Mouse (Mus musculus): ENCODE measurements around the gene Gabrg3.
A peak's percentile ranks its signal among the peaks of the same experiment; 100 is the strongest.

The Gabrg3 gene

DNA sequence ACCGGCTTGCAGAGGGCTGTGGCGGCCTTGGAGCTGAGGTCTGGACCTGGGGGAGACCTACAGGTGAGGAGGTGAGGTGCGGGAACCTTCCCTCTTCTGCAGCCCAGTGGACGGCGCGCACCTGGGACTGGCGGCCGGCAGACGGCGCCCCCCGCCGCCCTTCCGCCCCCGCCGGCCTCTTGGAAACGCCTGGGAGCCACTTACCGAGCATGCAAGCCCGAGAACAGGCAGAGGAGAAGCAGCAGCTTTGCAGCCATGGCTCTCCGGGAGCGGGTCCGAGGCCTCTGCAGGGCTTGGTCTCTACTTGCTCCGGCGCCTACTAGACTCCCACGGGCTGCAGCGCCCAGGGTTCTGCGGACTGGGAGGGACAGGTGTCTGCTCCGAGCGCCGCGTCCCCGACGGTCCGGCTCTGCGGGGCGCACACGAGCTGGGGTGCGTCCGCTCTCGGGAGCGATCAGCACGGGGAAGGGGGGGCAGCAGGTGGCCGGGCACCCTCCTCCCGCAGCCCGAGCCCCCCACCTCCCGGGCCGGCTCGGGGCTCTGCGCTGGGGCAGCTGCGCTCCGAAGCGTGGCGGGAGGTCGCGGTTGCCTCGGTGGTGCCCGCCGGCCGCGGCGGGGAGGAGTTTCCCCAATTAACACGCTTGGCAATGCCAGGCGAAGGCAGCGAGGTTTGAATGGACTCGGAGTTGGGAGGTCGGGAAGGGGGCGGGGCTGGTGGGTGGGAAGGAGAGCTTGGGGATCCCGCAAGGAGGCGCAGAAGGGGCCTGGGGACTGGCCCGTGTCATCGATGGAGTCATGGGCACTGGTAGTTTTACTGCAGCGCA is at the start of gene Gabrg3:
Gabrg3 (minus strand) TSS at position 672 of the 824 bp plus-strand sequence.
- DNase-seq (ENCODE audit: low spot score), result peak; percentile 76

DNA sequence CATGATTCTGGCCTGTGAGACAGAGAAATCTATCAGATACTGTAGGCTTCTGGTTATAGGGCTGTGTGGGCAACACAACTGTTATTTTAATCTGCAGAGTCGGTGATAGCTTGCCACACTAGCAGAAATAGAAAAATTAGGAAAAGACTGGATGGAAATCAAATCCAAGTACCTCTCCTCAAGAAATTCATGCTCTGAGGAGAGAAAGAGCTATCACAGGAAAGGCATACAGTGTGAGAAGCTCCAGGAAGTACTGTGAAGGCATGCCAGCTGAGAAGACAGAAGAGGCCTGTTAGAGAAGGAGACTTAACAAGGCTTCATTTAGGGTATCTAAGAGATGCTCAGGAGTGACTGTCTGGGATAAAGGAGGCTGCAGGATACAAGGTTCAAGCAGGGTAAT is 35.7 kb upstream of the Gabrg3 start:
- no peak for DNase-seq (ENCODE audit: low spot score)

DNA sequence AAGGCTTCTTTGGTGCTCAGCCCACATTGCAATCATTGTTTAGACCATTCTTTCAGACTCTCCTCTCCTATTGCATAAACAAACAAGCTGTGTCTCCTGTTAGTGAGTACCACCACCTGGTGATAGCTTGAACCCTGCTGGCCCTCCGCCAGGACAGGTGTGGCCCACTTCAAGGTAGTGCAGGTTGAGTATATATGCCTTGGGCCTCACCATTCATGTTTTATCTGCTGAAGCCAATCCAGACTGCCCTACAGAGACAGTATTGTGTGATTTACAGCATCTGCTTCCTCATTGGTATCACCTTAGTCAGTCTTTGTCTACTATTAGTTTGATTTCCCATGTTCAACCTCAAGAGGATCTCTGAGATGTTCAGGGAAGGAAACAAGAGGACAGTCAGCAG is 34.1 kb upstream of the Gabrg3 start:
- DNase-seq (ENCODE audit: low spot score), result no peak

DNA sequence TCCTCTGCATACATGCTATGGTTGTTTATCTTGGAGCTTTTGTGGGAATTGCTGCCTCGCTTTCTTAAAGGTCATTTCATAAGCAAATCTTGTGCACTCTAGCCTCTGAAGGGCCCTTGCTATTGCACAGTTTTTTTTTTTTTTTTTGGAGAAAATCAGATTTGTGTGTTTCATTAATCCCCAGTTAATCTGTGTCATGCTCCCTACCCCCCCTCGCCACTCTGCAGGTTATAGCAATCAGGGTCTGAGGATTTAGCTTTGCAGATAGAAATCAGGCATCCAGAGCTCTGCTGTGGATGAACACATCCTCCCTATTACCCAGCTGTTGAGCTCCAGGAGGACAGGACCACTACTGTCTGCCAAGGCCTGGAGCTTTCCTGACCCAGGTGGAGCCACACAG is 32.4 kb upstream of the Gabrg3 start, which contains the start of gene Gabrb3:
Gabrb3 (plus strand) TSS at position 301 of the 400 bp plus-strand sequence.
- no peak for DNase-seq (ENCODE audit: low spot score)

DNA sequence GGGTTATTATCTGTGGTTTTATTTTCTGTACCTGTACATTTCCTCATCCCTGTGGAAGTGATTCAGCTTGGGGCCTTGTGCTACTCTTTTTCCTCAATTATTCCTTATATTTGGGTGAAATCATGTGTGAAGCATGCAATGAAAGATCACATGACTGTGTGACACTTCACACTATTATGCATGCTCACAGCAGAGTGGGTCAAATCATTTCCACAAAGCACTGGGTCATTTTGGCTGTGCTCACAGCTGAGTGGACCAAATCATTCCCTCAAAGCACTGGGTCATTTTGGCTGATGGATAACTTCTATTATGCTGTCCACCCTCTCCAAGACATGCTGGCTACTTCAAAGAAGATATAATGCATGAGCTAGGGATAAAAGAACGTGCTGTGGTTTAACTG is 25.9 kb upstream of the Gabrg3 start:
- no peak for DNase-seq (ENCODE audit: low spot score)

DNA sequence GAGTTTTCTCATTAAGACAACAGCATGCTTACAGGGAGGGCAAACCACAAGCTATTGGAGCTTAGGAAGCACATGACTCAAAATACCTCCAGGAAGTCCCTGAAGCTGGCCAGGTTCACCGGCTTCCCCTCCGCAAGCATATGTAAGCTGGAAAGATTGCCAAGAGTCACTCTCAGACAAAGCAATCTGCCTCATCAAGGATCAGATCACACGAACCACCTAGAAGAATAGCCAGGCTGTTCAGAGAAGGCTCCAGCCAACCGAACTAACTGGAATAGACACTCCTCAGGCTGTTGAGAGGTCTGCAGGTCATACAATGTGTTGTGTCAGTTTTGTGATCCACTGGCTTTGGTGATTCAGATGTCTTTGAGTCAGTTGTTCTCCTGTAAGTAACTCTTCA is 24.2 kb upstream of the Gabrg3 start:
- no peak for DNase-seq (ENCODE audit: low spot score)

DNA sequence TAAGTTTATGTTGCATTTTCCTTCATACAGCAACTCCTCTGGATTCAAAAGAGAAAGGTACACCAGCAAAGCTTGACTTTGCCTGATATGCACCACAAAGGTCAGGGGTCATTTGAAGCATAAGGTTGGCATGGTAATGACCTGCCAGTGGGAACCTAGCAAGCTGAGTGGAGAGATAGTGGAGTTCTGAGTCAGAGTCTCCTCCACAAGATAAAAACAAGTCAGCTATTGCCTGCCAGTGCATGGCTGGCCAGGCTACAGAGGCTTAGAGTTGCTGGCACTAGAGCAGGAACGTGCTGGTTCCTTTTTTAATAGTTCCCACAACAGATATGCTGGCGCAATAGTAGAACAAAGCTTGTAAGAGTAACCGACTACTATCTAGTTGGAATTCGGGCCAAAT is 6.6 kb upstream of the Gabrg3 start:
- DNase-seq (ENCODE audit: low spot score), result no peak

DNA sequence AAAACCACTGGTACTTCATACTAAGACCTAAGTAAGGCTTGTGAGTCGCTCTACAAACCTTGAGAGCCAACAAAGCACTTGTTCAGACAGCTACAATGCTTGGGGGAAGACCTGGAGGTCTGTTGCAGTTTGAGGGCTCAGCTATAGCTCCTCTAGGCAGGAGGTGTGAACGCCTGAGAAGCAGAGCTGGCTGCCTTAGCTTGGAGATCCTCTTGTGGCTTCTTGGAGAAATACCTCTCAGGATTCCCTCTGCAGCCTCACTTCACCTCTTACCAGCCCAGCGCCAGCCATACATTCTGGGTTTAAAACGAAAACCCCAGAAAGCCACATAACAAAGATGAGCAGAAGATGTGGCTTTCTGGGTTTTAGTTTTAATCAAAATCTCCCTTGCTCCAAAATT is 3.1 kb upstream of the Gabrg3 start:
- peak; percentile 27 for DNase-seq (ENCODE audit: low spot score)

DNA sequence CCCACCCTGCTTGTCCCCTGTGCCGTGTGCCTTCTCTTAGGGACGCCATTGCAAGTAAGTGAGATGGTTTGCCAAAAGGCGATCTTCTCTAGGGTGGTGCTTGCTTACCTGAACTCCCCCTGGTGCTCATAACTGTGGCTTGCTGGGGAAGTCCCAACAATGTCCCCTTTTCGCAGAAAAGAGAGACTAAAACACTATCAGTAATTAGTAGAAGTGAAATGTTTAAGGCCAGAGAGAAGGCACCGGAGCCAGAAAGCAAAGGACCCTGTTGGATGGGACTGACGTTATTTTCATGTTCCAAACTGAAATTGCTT is 310 bp upstream of the Gabrg3 start:
- DNase-seq (ENCODE audit: low spot score), result no peak

DNA sequence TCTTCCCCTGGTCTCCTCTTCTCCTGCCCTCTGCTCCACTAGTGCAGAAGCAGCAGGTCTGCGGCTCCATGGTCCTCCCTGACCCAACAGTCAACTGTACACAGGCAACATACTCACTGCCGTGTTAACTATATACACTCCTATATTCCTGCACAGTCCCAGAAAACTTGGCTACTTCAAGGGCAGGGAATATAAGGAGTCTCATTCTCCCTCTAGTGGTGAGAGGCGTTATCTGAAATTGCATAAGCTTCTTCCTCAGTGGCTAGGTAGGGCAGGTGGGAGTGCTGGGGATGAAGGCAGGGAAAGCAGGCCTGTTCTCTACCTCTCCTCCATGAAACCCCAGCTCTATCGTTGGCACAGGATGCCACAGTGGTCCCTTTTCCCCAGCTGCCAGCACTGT is 2.9 kb downstream of the Gabrg3 start:
- peak; percentile 84 for DNase-seq (ENCODE audit: low spot score)

DNA sequence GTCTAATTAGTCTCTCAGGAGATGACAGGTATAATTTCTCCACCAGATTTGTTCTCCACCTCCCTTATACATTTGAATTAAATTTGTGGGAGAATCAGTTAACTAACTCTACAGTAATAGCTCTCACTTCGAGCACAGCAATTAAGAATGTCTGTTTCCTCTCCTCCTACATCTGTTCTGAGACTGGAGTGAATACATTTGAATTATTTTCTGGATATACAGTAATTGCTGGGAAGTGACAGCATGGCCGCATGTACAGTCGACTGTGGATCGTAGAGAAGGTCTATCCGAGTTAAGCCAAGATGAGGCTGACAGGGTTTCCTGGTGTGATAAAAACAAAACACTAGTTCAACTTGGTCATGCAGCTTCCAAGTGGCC is 21.0 kb downstream of the Gabrg3 start:
- no peak for DNase-seq (ENCODE audit: low spot score)

DNA sequence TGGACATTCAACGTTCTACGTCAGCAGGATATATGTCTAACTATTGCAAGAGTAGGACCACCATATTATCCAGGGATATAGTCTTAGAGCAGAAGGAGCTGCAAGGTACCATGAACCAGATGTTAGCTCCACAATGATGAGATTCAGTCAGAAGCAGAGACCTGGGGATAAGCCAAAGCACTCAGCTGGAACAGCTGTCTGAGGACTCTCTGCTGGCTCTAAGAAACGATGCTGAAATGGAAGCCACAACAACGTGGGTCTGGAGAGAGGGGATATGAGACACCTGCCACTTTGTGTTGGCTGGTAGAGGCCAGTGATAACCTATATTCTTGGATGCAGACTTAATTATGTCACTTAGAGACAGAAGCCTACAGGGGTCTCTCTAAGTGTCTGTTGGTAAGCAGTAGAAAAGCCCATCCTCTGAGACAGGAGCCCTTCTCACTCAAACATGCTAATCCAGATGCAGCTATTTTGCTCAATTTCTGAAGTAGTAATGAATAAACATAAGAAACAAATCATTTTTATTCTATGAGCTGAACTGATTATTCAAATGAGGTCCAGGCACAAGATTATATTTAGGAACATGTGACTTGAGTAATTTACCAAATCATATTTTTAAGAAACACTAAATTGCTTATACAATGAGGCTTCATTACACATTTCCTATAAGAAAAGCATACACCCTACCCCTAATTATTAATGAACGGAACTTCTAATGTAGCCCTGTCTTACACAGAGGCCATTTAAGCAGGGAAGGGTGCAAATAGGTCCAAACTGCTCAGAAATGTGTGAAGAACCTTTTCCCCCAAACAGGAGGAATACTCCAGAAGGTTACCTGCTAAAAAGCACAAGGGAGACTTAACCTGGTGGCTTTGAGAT is 21.6 kb downstream of the Gabrg3 start:
- DNase-seq (ENCODE audit: low spot score), result no peak

DNA sequence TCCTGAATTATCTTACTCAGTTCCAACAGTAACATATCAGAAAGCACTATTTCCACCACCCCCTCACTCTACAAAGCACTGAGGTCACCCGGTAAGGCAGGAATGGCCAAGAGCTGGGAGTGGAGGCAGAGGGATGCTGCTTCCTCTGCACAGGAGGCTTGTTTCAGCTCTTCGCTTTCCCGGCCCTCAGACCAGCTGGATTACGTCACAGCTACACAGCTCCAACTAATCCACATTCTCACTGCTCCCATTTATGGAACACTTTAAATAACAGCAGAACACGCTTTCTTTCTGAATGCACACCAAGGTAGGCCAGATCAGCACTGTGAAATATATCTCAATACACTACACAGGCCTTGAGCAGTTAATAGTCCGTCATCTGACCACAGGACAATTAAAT is 23.2 kb downstream of the Gabrg3 start:
- no peak for DNase-seq (ENCODE audit: low spot score)

DNA sequence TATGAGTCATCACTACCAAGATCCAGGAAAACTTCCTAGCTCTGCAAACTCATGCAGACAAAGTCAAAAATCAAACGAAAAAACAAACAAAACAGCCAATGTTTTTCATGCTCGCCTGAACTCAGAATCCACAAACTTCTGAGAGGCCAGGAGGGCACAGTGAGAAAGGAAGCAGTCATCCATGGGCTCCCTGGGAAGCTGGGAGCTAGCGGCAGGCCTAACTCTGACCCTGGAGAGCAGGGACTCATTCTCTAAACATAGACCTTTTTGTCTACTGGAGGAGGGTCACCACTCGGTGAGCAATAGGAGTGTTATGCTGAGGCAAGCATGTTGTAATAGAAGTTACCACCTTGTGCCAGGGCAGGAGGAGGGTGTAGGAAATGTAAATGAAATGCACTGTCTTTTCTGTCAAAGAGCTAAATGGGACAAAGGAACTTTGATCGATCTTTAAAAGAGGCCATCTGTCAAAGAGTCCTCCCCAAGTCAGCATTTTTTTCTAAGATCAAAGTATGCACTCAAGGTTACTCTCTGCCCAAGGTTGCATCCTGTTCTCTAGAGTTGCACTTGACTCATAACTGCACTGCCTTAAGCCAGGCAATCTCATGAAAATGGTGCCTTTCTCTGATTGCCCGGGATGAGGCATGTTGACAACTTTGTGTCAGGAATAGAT is 29.0 kb downstream of the Gabrg3 start:
- peak; percentile 4 for DNase-seq (ENCODE audit: low spot score)

DNA sequence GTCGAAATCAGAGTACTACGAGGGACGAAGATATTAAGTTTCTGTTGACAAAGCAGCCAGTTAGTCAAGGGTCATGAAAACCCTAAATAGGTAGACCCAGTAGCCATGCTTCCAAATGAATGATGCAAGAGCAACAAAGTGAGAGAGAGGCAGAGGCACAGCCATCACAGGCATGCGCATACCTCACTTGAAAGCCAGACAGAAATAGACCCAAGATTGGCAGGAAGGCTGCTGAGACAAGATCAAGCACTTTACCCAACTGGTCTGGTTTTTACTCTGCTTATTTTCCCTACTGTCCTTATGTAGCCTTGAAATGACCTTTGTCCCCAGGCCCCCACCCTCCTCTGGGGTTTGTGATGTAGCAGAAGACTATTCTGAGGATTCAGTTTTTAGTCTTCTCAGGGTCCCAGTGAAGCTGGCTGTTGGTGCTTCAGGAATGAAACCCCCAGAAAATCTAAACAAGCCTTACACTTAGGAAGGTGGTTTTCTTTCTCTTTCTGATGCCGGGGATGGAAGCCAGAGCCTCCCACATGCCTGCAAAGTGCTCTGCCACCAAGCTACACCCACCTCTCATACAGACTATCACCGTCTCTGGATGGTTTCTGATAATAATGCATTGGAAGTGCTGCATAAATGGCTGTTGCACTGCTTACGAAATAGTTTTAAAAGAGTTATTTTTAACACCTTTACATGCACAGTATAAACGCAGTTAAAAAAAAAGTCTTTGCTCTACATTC is 30.3 kb downstream of the Gabrg3 start:
- DNase-seq (ENCODE audit: low spot score), result no peak

DNA sequence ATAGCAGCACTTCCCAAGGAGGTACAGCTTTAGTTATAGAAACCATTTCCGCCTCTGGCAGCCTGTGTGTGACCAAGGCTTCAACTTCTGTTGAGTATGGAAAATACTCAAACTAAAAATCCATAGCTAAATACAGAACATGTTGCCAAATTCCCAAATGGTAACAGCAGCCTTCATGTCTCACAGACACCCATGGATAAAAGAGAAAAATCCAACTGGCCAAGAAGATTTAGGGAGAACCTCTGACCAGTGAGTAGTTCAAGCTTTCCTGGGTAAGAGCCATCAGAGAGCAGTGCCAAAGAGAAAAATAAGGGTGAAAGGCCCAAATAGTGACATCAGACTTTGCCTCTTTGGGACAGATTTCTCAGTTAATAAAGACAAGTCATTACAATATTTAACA is 38.2 kb downstream of the Gabrg3 start:
- DNase-seq (ENCODE audit: low spot score), result no peak

DNA sequence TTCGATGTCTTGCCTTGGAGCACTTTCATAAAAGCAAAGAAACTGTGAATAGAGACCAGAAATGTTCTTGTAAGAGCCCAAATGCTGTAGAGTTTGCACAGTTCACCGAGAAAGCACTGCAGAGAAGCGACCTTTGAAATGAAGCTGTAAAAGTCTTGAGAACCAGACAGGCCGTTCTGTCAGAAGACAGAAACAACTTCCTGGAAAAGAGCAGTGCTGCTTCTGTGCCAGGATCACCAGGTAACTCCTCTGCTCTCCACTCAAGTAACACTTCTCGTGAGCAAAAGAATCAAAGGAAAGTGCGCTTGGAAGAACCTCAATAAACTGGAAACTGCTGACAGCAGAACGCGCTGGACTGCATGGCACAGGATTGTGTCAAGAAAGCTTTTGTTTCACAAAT is 45.1 kb downstream of the Gabrg3 start:
- peak; percentile 1 for DNase-seq (ENCODE audit: low spot score)

DNA sequence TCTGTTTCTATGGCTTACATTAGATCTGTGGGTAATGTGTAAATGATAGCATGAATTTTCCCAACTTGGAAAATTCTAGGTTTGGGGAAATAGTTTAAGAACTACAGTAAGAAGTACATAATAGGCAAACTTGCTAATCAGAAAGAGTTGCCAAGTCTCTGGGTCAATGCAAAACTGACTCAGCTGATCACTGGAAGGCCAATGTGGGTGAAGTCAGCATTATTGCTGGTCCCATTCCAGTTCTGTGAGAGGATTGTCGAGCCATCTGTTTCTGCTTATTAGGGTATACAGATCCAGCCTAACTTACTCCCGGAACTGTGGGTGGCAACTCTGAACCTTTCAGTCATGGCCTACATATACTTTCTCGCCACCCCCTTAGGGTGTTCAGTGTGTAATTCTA is 55.8 kb downstream of the Gabrg3 start:
- no peak for DNase-seq (ENCODE audit: low spot score)

DNA sequence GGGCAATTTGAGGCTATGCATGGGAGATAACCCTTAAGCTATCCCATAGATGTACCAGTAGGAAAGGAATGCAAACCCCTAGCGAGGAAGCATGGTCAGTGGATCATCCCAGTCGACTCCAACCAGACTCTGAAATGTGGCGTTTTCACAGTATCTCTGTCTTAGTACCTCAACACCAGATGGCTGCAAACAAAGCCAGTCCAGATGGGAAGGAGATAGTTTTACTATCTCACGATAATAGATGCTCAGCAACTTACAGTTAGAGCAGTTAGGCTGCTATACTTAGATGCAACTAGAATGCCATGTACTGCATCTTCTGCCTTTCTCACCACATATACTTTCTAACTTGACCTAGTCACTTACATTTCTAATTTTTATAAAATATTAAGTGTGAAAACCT is 56.7 kb downstream of the Gabrg3 start:
- DNase-seq (ENCODE audit: low spot score), result no peak

DNA sequence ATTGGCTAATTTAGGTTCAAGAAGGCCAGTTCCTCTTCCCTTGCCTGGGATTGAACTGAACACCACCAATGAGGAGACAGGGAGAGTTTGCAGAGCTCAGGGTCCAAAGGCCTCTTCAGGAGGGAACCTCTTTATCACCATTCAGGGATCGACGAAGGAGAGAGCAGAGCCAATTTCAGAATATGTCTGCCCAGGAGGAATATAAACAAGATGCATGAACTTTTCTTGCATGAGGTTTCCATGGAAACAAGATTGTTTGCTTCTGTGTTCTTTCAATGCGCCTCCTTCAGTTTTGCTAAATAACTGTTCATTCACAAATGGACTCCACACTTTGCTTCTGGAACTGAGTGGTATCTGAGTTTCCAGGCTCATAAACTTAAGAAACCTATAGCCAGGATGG is 62.5 kb downstream of the Gabrg3 start:
- no peak for DNase-seq (ENCODE audit: low spot score)

DNA sequence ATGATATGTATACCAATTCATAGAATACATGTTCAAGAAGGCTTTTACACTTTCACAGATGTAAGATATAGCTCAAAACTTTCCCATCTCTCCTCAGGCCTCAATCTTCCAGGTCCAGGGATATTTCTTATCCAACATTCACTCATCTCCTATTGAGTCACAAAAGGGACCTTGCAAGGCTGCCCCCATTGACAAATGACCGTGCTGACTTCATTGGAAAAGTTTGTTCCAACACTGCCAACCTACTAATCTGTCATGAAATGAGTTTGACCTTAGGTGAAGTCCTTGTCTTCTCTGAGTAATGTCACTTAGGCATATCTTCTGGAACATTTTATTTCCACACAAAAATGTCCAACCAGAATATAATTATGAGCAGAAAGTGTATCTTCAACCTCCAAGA is 64.9 kb downstream of the Gabrg3 start:
- DNase-seq (ENCODE audit: low spot score), result no peak

DNA sequence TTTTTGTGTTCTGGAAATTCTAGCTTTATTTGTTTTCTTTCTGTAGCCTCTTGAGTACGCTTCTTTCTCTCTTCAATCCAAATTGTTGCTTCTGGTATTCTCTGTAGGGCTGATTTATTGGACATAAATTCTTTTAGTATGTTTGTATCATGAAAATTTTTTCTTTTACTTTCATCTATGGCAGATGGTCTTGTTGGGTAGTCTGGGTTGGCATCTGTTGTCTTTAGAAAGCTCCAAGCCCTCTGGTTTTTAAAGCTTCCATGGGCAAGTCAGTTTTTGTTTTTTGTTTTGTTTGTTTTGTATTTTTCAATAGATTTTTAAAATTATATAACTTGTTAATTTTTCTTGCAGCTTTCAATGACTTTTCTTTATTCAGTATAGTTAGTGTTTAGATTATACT is 72.0 kb downstream of the Gabrg3 start:
- no peak for DNase-seq (ENCODE audit: low spot score)
